ENCODE assay signal across 14 mouse cellular contexts in genomic region chr5:32353280-32353679, GRCm38 (mm10).
DNase-seq lines count a peak whose midpoint lies in the region.
"Had no signal": no experiment of that assay in that cellular context is flagged by ENCODE, and none has a peak within 500 bp of the region (broad histone marks: within the 10 kb centered on the region; RNA-seq: fewer than 3 reads in every experiment).

No protein-coding gene starts in this region.

- H3K36me3 ChIP-seq in hindbrain, embryonic 10.5 days, result no peaks in the 10 kb centered on the region
- H3K36me3 ChIP-seq: intestine, embryonic 15.5 days had no signal

- 0 out of 2 replicates have a peak, but pooled peaks cover 3% of the 10 kb centered on the region for H3K27me3 ChIP-seq in hindbrain, embryonic 10.5 days (ENCODE audit: insufficient read depth, poor library complexity, severe bottlenecking)
- H3K27me3 ChIP-seq: intestine, embryonic 15.5 days had no signal

- H3K4me1 ChIP-seq in hindbrain, embryonic 10.5 days (replicated peaks), result peaks cover 8% of the 10 kb centered on the region

- DNase-seq in 3134 (ENCODE audit: extremely low read depth, insufficient read length, low spot score) (peak; percentile 59), 3T3-L1 (ENCODE audit: low read depth, low spot score) (peak; percentile 51), liver (no peak)
- DNase-seq in lung, adult 18-20 months, result peak; percentile 74 to 79
- peak; percentile 62 for DNase-seq in lung, postnatal 10 days
- no peak for DNase-seq in heart, adult 9 months (ENCODE audit: low spot score in 2 of 2)
- DNase-seq in right cerebral cortex, postnatal 10 days (ENCODE audit: low spot score in 2 of 2), result no peak
- no peak for DNase-seq in hindbrain, embryonic 10.5 days (ENCODE audit: low spot score)
- DNase-seq: cerebellum, adult 2 months; liver, postnatal 0 days; midbrain, embryonic 14.5 days; right cerebral cortex, postnatal 14 days; thymus, postnatal 14 days had no signal

- no peak overlapping the region for H3K27ac ChIP-seq in hindbrain, embryonic 10.5 days
- H3K27ac ChIP-seq: intestine, embryonic 15.5 days had no signal

- no peak overlapping the region for H3K4me3 ChIP-seq in hindbrain, embryonic 10.5 days
- H3K4me3 ChIP-seq: intestine, embryonic 15.5 days had no signal

- WGBS in hindbrain, embryonic 10.5 days, result 68% methylated on average over 2 of the region's 2 CpGs

- no peaks in the 10 kb centered on the region for H3K9me3 ChIP-seq in hindbrain, embryonic 10.5 days
- H3K9me3 ChIP-seq: intestine, embryonic 15.5 days had no signal

Comparison
In these comparisons a context has a peak if more than half of its experiments do, and no peak if none do; other contexts are left out.
1. DNase-seq: peak in 3134 (single experiment), 3T3-L1 (single experiment), lung, adult 18-20 months (2 of 2) and lung, postnatal 10 days (single experiment); none in heart, adult 9 months (0 of 2), right cerebral cortex, postnatal 10 days (0 of 2), liver (single experiment) and hindbrain, embryonic 10.5 days (single experiment).